Mouse (Mus musculus) right cerebral cortex, postnatal 25 days (tissue): ENCODE results near the gene Foxr1.
"Not testable (repeated sequence)": the region's sequence is repeated elsewhere in the genome, so short reads cannot be mapped to it uniquely, and the experiment has no call there.

Source experiments
- DNase-seq: peaks from one replicate; pipeline ENCODE4 v3.0.0; 2022

Gene Foxr1

GRCm38 (mm10) chr9:44411601-44412130 lies 29.3 kb downstream of the Foxr1 start:
- no peak for DNase-seq

GRCm38 (mm10) chr9:44410647-44411336 lies 30.1 kb downstream of the Foxr1 start:
- no peak for DNase-seq

- not testable (repeated sequence) for DNase-seq
These were observed 32.2 kb downstream of the Foxr1 start for GRCm38 (mm10) chr9:44408693-44409092.

GRCm38 (mm10) chr9:44407752-44408097 lies 33.2 kb downstream of the Foxr1 start:
- no peak for DNase-seq

- DNase-seq = peak; percentile 91
These were observed 33.8 kb downstream of the Foxr1 start, which contains the start of the genes Rps25 and Trappc4 for GRCm38 (mm10) chr9:44406906-44407751. TSS of gene Rps25 (plus strand) at chr9:44407139. TSS of gene Trappc4 (minus strand) at chr9:44407600.

GRCm38 (mm10) chr9:44405011-44405410 lies 35.9 kb downstream of the Foxr1 start:
- no peak for DNase-seq

- DNase-seq = no peak
These were observed 39.9 kb downstream of the Foxr1 start for GRCm38 (mm10) chr9:44401081-44401480.

GRCm38 (mm10) chr9:44399795-44400114 lies 41.2 kb downstream of the Foxr1 start:
- no peak for DNase-seq

GRCm38 (mm10) chr9:44399114-44399794 lies 41.7 kb downstream of the Foxr1 start:
- DNase-seq = no peak

- DNase-seq = no peak
These were observed 42.4 kb downstream of the Foxr1 start for GRCm38 (mm10) chr9:44398551-44398950.

GRCm38 (mm10) chr9:44398087-44398486 lies 42.8 kb downstream of the Foxr1 start:
- no peak for DNase-seq

- DNase-seq = peak; percentile 93
These were observed 44.1 kb downstream of the Foxr1 start, which contains the start of gene Slc37a4 for GRCm38 (mm10) chr9:44396684-44397411. TSS of gene Slc37a4 (plus strand) at chr9:44396852.

GRCm38 (mm10) chr9:44391466-44391865 lies 49.5 kb downstream of the Foxr1 start:
- DNase-seq = peak; percentile 33

GRCm38 (mm10) chr9:44389273-44389672 lies 51.7 kb downstream of the Foxr1 start:
- no peak for DNase-seq

GRCm38 (mm10) chr9:44387221-44387620 lies 53.7 kb downstream of the Foxr1 start:
- DNase-seq = no peak

GRCm38 (mm10) chr9:44384596-44384995 lies 56.3 kb downstream of the Foxr1 start:
- DNase-seq = no peak
